Mouse (Mus musculus) ovary, postnatal 14 days (tissue): ENCODE data around the gene Vwa3b.

Experiments
- DNase-seq: peaks from one replicate; pipeline ENCODE4 v3.0.0; 2022; ENCODE audit warnings: low spot score

Gene Vwa3b

DNA sequence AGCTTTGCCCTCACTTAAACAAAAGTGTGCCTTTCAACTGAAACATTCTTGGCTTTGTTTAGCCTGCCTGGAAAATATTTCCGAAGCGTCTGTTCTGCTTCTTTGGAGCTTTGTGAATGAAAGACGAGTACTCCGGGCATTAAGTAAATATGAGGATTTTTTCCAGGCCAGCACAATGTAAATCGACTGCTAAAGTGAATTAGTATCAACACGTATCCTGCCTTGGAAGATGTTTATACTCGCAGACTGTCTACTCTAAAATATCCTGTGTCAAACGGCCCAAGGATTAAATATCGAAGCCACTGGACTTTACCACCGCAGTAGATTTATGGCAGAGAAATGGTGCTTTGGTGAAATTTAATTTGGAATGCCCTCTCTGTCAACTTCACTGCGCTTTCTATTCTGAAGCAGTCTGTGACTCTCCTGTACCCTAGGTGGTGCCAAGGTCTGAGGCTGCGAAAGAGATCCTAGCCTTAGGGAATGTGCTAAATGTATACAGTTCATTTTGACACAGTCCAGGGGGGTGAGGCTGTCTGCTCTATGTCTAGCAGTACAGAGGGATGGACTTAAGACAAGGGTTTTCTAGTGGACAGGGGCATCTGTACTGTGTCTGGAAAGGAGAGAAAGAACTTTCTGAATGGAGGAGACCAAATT is 98.4 kb downstream of the Vwa3b start:
- no peak for DNase-seq

DNA sequence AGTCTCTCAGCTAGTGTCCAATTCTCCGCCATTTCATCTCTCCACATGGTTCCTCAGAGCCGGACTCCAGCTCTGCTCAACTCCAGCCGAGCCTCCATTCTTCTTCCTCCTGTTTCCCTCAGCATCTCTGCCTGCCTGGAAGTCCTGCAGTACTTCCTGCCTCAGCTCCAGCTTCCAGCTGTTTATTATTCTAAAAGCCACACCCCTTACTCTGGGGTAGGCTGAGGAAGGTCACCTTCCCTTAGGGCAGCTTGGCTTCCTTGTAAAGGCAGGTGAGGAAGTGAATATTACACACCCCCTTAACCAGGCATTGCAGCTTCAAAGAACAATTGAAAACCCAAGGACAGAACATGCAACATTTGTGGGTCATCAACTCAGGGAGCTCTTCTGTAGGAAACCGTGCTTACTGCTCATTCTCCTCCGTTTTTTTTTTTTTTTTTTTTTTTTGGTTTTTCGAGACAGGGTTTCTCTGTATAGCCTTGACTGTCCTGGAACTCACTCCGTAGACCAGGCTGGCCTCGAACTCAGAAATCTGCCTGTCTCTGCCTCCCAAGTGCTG is 103.7 kb downstream of the Vwa3b start:
- DNase-seq, result no peak

DNA sequence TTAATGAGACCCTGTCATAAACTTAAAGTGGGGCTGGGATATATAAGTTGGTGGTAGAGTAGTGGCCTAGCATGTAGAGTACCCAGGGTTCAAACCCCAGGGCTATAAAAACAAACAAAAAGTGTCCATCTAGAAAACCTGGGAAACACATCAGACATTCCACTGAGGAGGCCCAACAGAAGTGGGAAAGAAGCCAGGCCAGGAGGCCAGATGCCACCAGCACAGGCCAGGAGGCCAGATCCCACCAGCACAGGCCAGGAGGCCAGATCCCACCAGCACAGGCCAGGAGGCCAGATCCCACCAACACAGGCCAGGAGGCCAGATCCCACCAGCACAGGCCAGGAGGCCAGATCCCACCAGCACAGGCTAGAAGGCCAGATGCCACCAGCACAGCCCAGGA is 104.8 kb downstream of the Vwa3b start:
- DNase-seq, result no peak

DNA sequence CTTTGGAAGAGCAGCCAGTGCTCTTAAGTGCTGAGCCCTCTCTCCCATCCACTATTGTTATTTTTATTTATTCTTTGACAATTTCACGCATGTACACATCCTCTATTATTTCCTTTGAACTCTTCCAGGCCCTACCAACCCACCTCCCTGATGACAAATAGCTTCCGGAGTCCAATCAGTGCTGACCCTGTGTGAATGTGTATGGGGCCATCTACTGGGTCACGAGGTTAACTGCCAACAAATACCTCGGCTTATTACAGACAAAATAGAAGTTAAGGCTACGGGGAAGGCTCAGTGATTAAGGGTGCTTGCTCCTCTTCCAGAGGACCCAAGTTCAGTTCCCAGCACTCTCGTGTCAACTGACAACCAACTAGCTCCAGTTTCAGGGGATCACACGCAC is 106.0 kb downstream of the Vwa3b start:
- no peak for DNase-seq

DNA sequence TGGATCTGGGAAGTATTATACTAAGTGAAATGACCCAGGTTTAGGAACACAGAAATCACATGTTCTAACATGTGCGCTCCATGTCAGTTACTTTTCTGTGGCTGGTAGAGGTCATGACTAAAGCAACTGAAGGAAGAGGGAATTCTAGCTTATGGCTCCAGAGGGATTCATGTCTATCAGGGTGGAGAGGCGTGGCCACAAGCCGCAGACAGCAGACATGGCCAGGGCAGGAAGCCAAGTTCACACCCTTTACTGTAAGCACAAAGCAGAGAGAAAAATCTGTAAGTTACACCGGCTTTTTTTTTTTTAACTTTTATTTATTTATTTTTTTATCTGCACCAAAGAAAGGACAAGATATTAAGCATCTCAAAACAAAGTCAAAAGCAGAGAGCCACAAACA is 119.6 kb downstream of the Vwa3b start:
- DNase-seq, result no peak

DNA sequence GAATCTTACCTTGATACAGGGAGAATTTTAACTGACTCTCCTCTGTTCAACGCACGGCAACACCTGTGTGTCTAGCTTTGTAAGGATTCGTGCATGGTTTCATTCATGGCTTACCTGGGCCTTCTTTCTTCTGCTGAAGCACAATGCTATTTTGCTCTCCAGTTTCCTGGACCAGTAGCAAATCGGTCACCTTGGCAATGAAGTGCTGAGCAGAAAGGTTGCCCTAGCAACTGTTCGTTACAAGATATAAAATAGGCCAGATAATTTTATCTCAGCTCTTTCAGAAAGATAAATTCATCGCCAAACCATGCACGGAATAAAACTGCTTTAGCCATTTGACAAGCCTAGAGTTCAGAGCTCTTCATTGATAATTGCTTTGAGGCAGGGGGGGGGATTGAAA is 123.5 kb downstream of the Vwa3b start:
- no peak for DNase-seq

DNA sequence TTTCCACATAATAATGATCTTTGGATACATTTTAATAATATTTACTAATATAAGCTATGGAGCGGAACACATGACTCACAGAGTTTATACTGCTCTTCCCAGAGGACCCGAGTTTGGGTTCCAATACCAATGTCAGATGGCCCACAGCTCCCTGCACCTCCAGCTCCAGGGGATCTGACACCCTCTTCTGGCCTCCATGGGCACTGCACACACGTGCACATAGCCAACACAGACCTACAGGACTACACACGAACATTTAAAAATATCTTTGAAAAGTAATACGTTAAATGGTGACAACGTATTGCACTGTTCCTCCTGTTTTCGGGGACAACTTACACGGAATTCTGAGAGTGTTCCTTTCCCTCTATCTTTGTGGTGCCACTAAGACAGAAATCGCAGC is 125.5 kb downstream of the Vwa3b start:
- DNase-seq, result no peak

DNA sequence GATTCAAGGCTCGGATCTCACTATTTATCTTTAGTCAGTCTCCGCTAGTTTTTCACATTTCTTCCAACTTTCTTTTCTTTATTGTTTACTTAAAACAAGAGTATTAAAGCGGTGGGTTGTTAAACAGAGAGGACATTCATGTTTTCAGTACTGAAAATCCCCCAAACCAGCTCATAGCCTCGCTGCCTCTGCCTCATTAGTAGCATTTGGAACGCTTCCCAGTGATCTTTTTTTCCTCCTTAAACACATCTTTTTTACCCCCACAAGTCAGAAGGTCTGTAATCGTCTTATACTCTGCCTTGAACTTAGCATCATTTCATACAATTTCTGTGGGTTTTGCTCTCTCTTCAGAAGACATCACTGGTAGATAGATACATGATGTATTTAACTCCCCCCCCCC is 139.7 kb downstream of the Vwa3b start:
- no peak for DNase-seq

DNA sequence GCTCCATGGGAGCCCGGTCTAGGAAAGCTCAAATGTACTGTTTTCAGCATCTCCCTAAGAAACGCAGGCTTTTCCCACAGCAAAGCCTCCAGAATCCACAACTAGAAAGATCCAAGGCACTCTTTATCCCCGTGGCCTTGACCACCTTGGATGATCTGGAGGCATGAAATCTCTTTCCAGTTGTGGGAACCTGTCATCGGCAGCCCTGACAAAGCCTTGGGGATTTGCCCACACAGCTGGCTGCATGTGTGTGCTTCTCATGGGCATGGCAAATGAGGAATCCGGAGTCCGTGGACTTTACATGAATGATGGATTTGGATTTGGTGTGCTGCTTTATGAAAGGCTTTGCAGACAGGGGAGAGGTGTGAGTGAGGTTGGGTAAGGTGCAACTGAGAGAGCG is 141.5 kb downstream of the Vwa3b start:
- no peak for DNase-seq

DNA sequence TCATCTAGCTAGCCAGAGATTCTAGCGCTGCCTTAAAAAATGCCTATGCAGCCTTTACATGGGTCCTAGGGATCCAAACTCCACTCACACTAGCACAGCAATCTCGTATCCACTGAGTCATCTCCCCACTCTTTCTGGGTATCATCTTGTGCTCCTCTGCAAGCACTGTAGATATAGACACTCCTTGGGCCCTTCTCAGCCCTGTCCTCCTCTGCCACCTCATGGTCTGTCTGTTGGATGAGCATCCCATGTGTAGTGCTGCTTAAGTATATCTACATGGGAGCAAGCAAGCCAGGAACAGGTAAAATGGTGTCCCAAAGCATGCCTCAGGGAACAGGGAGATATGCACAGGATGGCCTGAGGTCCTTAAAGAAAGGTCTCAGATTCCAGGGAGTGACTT is 151.5 kb downstream of the Vwa3b start:
- DNase-seq, result no peak

DNA sequence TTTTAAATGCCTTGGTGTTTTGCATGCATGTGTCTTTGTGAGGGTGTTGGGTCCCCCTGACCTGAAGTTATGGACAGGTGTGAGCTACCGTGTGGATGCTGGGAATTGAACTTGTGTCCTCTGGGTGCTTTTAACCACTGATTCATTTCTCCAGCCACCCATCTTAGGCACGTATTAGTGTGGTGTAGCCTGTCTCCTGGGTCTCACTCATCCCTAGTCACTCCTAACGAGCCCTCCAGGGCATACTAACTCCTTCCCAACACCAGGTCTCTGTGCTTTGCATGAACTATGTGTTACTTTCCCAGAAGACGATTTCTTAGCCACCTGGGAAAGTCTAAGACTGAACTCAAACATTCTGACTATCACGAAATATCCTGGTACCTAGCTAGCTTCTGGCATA is 153.5 kb downstream of the Vwa3b start:
- no peak for DNase-seq

DNA sequence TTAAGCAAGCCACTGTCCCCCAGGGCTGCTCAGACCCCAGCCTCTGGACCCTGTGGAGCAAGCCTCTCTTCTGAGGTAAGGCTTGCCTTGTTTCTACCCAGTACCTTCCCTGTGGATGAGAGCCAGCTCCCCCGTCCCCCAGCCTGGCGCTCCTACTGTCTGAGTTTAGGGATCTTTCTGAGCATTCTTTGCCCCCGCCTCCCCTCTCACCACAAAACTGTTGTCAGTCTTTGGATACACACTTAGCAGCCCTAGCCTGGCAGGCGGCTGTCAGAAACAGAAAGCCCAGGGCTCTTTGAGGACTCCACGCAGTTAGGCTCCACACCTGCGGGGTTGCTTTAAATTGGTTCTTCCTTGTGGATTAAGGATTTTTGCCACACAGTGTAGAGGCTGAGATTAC is 160.7 kb downstream of the Vwa3b start:
- DNase-seq, result no peak

DNA sequence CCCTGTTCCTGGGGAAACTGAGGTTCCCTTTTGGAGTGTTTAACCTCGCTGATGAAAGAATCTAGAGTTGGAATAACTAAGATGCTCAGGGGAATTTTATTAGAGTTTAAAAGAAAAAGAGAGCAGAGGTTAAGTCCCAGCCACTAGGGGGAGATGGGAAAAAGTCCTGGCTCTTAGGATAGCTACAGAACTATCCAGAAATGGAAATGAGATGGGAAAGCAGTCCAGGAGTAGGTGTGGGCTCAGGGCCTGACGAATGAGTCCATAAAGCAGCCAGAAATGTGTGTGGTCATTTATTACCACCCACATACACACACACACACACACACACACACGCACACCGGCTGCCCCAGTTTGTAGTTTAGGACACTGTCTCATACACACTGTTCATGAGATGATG is 168.2 kb downstream of the Vwa3b start:
- DNase-seq, result no peak

DNA sequence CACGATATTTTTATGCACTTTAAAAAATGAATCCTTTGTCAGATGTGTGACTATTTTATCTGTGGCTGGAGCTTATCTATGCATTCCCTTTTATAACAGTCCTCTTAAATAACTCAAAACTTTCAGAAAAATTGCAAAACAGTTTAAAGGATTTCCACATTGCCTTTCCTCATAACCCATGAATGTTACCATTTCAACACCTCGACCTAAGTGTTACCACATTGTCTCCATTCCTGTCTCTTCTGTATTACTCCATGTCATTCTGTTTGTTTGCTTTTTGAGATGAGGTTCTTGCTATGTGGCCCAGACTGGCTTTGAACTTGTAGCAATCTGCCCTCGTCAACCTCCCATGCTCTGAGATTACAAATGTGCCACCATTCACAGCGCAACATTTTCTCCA is 175.0 kb downstream of the Vwa3b start:
- DNase-seq, result no peak

DNA sequence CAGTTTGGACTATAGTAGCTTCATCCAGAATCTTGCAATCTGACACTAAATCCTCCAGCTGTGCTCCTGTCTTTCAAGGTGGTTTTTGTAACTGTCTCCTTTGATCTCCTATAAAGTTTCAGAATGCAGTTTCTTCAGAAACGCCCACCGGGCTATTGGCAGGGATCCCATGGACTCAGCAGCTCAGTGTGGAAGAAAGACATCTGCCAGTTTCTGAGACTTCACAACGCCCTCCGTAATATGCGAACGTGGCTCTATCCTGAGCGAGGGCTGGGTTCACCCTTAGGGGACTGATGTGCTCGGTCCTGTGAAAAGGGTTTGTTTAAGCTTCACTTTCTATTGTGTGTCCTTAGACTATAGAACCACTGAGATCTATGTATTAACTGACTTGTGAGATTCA is 181.3 kb downstream of the Vwa3b start:
- DNase-seq, result no peak

DNA sequence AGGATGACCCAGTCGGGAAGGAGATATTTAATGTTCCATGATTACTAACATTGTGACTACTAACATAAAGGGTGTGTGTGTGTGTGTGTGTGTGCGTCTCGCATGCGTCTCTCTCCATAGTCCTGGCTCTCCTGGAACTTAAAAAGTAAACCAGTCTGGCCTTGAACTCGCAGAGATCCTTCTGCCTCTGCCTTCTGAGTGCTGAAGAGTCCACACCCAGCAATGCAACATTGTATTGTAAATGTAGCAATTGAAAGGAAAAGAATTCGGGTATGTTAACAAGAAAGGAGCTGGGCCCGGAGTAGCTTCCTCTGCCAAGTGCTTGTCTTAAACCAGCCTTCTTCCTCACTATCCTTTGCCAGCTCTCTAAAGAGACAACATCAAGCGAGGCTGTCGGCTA is 186.0 kb downstream of the Vwa3b start:
- no peak for DNase-seq

DNA sequence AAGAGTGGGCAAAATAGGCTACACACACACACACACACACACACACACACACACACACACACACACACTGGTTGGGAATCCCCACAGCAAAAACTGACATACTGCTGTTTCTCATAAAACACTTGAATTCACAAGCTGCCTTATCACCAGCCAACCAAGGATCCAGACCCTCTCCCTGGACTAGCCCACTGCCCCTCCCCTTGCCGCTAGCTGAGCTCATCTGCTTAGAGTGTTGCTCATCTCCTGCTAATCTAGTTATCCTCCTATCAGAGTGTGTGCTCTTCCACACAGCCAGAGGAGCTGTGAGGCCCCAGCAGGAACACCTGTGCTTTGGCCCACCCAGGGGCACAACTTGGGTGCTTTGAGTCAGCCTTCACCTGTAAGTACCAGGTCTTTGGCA is 187.7 kb downstream of the Vwa3b start, which contains the start of gene Cnga3:
Gene Cnga3 (plus strand): TSS at position 291 of the 400 bp plus-strand sequence.
- DNase-seq, result no peak

DNA sequence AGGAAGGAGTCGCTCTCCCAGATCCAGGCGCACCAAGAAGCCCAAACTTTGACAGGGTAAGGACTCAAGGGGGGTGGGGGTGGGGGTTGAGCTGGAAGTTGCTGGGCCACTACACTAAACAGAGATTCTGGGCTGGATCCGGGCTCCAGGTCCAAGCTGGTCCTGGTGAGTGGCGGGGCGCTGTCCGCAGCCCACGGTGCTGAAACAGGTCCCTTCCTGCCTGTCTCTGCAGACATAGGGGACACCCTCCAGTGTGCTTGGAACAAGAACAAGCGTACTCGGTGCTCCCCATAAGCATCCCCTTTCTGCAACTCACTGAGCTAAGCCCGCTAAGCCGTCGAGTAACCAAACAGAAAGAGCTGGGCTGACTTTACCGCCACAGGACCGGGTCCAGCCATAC is 192.0 kb downstream of the Vwa3b start:
- DNase-seq, result peak; percentile 67

DNA sequence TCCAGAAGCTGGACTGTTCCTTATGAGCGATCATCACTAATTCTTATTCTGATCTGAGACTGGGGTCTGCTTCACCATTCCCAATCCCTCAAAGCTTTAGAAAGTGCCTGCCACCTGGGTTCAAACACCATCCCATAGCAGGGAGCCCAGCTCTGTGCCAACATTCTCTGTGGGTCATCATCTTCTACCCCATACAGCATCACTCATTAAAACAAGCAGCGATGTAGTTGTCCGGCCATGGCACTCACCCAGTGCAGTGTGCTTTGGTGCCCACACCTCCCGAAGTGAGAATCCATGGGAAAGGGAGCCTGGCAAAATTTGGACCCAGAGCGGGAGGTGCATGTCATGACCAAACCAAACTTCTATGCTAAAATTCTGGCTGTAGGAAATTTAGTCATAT is 193.2 kb downstream of the Vwa3b start:
- DNase-seq, result no peak

DNA sequence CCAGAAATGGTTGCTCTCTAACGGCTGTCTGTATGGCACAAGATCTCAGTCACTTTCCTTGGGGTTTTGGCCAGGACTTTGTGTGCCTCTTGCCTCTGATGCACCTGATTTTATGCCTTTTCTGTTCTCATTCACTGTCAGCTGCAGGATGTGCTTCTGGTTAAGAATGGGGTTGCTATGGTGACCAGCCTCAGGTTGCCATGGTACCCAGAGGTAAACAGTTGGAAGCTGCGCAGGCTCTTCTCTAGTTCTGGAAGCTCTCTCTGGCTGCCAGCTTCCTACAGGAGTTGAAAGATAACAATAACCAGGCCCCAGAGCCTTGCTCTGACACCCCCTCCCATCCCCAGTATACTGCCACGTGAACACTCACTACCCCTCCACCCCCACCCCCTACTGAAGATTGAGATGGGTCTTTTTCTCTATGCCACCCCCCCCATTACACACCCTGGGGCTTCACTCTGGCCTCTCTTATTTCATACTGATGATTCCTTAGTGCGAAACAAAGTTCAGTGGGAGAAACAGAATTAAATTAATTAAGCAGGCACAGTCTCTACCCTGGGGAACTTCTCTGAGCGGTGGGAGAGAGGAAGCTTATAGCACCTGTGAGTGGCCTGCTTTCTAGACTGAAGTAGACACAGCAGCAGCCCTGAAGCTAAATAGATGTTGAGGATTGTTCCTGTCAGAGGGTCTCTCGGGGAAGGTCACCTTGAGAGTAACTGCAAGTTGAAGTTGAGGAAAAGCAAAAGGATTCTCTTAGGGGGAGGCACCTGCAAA is 193.9 kb downstream of the Vwa3b start:
- no peak for DNase-seq

DNA sequence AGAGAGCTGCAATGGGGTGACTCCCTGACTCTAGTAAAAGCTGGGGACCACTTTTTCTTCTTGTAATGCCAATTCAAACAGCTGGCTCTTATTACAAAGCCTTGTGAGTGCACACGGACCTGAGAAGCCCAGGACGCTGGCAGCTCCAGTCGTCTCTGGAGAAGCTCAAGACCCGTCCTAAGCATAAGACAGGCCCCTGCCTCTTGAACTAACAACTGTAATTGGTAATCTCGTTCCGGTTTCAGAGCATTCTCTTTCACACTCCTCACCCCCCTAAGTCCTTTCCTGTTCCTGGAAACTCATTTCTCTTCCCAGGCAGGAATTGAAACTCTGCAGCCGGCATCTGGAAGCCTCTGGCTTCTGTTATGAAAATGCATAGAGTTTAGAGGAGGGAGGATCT is 195.6 kb downstream of the Vwa3b start:
- no peak for DNase-seq

DNA sequence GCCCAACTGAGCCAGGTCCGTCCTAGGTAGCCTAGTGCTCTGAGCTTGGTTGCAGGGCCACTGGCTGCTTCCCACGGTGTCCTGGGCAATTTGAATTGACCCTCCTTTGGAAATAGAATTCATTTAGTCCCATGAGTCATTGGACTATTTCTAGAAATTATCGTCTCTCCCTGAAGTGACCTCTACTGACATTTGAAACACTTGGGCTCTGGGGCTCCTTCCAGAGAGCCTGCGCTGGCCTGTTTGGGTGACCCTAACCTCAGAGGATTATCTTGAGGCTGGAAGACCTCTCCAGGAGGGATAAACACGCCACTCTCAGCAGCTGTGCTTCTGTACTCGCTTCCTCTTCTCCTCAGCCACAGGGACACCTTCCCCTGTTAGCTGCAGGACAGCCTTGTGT is 204.0 kb downstream of the Vwa3b start:
- DNase-seq, result no peak

DNA sequence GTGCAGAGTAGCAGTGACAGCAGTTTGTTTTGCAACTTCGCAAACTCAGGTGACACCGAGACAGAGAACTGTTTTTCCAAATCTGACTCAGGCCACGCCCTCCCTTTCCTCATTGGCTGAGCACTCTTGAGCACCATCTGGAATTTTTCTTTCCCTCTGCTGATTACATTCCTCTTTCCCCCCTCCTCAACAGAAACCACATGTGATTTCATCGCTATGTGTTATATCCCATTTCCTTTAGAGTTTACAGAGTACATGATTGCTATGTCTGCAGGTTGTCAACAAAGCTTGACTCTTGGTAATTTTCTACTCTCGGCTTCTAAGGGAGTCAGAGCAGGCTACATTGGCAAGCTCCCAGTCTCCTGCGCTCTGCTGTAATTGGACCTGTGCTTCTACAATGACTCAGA is 204.9 kb downstream of the Vwa3b start:
- DNase-seq, result no peak
